1 mouse cellular context compared by ENCODE assay signal in the genomic region with DNA sequence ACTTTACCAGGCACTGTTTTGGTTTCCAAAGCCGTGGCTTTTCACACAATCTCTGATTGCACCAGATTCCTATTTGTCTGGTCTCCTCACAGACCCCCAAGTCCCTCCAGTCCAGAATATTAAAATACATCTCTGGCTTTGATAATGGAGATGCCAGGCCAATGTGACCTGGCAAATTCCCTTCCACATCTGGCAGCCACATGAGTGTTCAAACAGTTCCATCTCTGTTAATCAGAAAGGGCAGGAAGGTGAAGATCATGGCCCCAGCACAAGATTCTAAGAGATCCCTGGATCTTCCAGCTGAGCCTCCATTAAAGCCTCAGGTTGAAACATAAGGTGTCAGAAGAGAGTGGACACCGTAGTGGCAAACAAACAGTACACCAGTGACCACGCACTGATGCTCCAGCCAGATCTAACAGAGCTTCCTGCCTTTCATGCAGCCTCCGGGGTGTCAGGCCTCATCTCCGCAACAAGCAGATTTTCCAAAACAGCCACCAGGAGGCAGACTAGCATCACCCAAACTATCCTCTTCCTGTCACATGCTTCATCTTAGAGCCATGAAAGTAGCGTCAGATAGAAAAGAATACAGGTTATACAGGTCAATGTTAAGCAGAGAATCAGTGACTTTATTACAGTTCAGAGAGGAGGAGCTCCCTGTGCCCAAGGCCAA.
A peak's percentile ranks its signal among the peaks of the same experiment; 100 is the strongest.
TF ChIP-seq lines count a peak whose summit lies in the region.

No protein-coding gene starts in this region.

TF ChIP-seq in MEL, 35 proteins besides CTCF, POLR2A, EP300 and RAD21:
- TF ChIP-seq USF1 (IDR thresholded peaks at IDR 0.05; ENCODE audit: low read depth, low read length) (peak; percentile 20; the same call in 1 of the 2 replicates), MEF2A (IDR thresholded peaks at IDR 0.05; ENCODE audit: extremely low read depth, insufficient replicate concordance, low read depth, low read length, poor library complexity, severe bottlenecking) (no peak)
